Mouse (Mus musculus): ENCODE data around the gene Hs1bp3.

The Hs1bp3 gene

DNA sequence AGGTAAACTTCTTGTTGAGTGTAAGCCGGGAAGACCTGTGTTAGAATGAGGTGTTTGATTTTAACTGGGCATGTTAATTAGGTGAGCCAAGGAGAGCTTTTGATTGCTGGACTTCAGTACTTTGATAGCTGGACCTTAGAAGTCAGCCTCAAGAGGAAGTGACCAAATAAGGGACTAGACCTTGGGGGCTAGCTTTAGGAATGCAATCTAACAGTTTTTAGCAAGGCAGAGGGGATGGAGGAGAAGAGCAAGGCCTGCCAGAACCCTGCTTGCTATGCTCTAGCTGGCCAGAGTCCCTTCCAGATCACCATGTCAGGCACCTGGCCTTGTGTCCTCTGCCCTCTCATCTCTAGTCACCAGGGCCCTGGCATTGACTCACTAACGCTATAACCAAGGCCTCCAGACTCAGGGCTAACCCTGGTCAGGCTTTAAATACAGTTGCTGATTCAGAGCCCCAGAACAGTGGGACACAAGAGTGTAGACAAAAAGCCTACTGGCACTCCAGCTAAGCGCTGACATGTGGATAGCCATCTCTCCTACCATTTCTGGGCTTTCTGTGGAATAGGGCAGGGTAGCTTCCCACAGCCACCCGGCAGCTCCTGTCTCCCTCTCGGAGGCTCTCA lies 45.2 kb downstream of the Hs1bp3 start:
- intact Hi-C loops (cut with DNase I): loop anchor here (5.0 kb wide), 1 partner anchor 79 kb away; no protein-coding TSS in a partner anchor

DNA sequence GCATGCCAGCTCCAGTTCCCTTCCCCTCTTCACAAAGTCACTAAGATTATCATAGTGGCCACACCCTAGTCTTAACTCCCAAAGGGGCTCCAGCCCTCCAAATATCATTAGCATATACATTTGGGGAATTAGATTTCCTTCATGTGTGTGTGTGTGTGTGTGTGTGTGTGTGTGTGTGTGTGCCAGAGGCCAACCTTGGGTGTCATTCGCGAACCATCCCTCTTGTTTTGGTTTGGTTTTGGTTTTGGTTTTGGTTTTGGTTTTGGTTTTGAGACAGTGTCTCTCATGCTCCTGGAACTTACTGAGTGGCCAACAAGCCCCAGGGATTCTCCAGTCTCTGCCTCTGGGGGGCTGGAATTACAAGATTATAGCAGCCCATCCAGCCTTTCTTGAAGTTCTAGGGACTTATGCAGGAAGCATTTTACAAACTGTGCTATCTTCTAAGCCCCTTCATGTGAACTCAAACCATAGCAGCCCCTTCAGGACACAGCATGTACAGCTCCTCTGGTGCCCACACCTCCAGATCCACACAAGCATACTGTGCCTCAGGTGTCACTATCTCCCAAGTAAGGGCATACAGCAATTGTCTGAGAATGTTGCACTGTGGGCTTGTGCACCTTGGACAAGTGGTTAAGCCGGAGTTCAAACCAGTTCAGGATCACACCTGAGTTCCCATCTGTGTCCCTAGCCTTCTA lies 46.3 kb downstream of the Hs1bp3 start:
- intact Hi-C loops (cut with DNase I): loop anchor here (5.0 kb wide), 1 partner anchor 78 kb away; no protein-coding TSS in a partner anchor

DNA sequence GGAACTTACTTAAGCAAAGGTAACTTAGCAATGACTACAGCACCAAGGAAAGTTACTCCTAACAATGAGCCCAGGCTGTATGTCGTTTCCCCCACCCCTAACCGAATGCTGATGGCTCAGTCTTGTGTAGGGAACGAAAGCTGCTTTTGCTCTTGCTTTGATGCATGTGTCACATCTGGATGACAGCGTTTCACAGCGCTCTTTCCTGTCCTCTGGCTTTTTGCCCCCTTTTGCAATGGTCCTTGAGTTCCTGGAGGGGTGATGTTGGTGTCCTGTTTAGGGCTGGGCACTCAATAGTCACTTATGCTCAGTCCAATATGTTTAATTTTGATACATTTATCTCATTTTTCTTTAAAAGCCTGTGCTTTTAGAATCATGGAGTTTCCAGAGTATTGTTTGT lies 48.6 kb downstream of the Hs1bp3 start:
- intact Hi-C loops (cut with DNase I): no loop called here

DNA sequence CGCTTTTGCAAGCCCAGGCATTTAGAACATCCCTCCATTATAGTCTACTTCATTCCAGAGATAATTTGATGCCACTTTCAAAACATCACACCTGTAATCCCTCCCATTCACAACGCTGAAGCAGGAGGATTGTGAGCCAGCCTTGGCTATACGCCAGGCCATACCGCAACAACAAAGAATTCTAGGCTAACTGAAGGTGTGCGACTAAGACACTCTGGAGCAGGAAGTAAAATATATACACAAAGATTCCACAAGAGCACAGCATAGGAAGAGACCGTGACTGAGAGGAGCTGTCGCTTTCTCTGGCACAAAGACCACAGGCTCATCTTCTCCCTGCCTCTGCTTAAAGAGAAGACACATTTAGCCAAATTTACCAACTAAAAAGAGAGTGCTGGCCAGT lies 49.2 kb downstream of the Hs1bp3 start:
- intact Hi-C loops (cut with DNase I): no loop called here

DNA sequence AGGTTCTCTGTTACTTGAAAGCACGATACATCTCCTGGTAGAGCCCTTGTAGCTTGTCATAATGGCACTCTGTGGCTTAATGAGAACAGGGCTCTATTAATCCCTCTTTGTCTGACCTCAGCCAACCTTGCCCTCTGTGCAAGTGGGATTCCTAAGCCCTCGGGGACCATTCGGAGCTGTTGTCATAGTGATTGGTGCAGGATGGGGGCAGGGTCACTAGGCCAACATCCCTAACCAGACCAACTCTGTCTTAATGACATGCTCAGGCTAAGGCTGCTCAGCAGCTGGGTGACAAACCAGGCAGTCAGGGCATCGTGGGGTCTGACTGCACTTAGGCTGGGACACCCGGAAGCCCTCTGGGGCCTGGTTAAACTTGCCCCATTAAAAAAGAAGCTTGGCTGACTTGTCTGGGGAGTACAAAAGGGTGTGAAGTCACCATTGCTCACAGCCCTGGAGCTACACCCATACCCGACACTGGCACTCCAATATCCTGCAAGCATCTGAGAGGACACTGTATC lies 51.1 kb downstream of the Hs1bp3 start:
- intact Hi-C loops (cut with DNase I): no loop called here

DNA sequence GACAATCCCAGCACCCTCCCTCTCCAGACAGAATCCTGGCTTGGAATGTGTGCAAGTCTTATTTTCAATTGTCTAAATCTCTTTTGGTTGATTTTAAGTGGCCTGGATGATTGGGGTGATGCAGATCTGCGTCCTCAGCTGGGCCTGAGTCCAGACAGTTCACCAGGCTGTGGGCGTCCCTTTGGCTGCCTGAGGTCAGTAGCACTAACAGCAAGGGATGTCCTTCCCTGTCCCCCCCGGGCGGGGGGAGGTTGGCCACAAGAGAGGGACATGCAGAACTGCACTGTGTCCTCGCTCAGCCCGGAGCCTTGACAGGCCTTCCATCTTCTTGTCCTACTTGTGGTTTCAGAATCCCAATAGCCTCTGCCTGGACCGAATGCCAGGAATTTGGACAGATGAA lies 52.1 kb downstream of the Hs1bp3 start:
- intact Hi-C loops (cut with DNase I): no loop called here

DNA sequence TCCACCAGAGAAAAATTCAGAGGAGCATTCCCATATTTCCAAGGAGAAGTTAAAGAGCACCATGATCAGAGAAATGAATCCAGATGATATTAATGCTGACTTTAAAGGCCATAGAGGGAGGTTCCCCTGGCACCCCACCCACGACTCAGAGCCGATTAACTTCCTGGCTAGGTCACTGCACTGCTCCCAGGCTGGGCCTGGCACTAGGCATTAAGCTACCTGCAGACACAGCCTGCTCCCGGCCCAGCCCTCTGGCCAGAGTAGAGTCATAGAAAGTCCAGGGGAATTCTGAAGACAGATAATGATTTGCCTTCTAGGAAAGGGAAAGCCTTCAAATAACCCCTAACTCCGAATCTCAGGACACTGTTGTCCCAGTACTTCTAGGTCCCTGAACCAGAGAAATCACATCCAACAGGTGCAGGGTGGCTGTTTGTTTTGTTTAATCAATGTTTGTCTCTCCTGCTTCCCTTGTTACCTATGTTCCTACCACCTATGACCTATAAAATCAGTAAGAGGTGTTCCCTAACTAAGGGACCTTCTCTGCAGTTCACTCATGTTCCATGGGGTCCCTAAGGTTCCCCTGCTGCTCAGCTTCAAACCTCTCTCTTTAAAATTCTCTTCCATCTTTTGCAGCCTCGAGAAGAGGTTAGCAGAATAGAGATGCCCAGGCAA lies 52.8 kb downstream of the Hs1bp3 start:
- intact Hi-C loops (cut with DNase I): no loop called here

GRCm38 (mm10) chr12:8366688-8367087 lies 53.5 kb downstream of the Hs1bp3 start:
- intact Hi-C loops (cut with DNase I): no loop called here

- intact Hi-C loops (cut with DNase I): no loop called here
Measured at GRCm38 (mm10) chr12:8371746-8372510, 58.7 kb downstream of the Hs1bp3 start.

DNA sequence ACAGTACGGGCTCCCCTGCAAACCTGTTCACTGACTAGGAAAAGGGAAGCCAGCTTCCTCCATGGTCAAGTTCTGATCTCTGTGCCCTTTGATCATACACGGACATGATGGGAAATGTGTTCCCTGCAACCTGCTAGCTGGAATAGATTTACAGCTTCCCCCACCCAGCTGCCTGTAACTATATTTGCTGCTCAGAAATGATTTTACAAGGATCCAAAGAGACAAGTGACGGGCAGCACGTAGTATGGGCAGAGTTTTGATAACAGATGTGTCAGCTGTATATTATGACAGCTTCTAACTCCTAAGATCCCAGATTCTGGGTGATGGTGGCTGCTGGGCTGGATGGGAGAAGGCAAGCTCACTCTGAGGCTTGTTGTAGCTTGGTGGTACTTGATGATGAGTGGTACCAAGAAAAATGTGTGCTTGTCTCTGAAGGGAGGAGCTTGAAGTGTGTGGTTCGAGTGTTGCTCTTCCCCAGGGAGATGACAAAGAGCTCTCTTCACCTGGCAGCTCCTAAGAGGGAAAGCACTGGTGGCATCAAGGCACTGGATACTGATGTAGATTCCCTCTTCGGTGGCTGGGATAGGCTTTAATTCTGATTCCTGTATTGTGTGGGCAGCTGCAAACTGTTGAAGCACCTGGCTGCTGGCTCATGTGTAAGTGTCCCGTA lies 59.4 kb downstream of the Hs1bp3 start:
- intact Hi-C loops (cut with DNase I): no loop called here

DNA sequence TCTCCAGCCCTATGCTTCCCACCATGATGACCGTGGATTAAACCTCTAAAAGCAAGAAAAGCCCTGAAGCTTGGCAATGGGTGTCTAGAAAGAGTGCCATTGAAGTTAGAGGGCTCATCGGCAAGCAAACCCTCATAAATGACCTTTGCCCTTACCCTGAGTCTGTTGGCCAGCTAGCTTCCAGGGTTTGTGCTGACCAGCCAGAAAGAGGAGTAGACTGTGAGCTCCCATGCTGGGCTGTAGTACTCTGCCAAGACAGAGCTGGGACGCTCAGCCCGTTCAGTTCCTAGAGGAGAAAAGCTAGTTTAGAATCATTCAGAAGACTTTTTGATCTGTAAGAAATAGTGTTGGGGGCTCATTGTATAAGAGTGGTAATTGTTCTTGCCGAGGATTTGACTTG lies 60.5 kb downstream of the Hs1bp3 start:
- intact Hi-C loops (cut with DNase I): no loop called here

DNA sequence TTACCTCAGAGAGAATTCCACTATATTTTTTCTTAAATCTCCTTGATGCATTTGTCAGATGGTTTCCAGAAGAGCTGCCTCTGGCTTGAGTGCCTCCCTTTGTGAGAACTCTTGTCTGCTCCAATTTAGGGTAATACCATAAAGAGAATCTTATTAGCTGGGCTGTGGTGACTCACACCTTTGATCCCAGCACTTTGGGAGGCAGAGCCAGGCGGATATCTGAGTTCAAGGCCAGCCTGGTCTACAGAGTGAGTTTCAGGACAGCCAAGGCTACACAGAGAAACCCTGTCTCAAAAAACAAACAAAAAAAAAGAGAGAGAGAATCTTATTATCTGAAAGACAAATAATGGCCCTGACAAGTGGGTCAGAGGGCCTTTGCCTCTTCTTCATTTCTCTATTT lies 63.9 kb downstream of the Hs1bp3 start:
- intact Hi-C loops (cut with DNase I): no loop called here

DNA sequence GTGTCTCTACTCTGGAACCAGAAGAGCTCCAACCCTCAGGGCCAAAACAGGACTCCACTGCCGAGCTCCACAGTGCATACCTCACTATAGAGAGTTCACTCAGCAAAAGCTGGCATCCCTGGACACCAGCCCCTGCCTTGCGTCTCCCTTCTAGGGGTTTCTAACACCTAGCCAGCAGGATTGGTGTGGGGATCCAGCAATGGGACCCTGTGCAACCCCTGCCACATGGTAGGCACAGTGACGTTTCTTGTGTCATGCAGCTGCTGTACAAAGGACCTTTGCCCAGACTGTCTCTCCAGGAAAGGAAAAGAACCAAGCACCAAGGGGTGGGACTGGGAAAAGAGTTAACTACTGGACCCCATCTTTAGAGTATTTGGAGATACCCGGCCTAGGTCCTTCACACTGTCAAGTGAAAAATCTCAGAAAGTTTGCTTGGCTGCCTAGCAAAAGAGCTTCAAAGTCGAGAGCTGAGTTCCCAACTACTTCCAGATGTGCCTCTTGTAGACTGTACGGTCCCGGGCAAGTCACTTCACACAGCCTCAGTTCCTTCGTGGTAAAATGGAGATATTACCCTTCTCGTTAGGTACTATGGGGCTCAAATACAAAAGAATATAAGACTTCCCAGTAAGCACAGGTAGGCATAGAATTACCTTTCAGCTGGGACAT lies 64.9 kb downstream of the Hs1bp3 start:
- intact Hi-C loops (cut with DNase I): no loop called here

DNA sequence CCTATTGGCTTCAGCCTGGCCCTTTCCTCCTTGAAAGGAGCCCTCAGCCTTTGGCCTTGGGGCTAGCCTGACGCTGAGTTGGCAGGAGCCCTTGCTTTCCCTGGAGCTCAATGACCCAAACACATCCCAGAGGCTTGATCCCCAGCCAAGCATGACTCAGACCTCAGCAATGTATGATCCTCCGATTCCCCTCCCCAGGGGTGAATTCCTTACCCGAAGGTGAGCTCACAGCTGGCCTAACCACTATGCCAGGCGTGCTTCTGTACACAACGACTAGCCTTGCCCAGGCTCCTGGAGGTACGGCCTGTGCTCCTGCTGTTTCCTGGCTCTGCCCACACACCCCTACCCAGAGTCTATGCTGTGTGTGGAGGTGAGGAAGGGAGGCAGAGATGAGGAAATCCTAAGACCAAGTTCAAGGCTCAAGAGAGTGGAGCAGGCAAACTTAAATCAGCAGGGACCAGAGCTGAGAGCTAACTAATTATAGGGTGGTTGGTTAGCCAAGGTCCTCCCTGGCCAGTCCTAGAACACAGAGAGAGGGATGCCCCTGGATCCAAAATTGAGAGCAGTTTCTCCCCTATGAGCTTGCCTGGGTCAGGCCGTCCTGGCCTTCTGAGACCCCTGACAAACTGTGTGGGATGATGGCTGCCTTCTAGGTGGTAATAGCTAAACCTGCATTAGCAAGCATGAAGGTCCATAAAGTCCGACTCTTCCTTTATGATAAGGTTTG lies 66.7 kb downstream of the Hs1bp3 start:
- intact Hi-C loops (cut with DNase I): no loop called here

- intact Hi-C loops (cut with DNase I): no loop called here
Measured at GRCm38 (mm10) chr12:8380944-8381343, 67.7 kb downstream of the Hs1bp3 start.

DNA sequence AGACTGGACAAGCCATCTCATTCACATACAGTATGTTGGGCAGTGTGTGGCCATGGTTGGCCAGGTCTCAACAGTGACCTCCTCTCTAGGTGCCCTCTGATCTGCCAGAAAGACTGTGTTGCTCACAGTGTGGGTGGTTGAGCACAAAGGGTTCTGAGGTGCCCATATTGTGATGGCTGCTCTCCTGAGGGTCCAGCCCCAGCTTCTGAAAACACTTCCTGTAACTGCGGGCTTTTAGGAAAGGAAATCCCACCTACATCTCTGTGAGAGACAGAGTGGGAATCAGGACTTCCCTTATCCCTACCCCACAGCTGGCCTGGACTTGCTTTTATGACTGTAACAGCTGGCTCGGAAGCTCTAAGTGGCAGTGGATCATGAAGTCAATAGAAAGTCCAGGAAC lies 68.7 kb downstream of the Hs1bp3 start:
- intact Hi-C loops (cut with DNase I): no loop called here

DNA sequence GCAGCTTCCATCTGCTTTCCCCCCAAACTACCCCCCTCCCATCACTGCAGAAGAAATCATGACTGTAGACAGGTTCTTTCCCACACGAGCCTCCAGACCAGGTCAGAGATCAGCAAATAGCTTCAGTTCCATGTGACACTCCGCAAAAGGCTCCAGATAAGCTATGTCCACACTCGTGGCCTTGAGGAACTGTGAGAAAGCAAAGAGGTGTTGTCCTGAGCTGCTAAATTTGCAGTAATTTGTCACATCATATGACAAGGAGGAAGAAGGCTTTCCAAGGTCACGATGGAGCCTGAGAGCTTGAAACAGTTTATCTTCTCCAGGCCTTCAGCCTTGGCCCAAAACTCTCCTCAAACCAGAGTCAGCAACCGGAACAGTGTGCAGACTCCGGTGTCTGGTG lies 70.6 kb downstream of the Hs1bp3 start:
- intact Hi-C loops (cut with DNase I): no loop called here

DNA sequence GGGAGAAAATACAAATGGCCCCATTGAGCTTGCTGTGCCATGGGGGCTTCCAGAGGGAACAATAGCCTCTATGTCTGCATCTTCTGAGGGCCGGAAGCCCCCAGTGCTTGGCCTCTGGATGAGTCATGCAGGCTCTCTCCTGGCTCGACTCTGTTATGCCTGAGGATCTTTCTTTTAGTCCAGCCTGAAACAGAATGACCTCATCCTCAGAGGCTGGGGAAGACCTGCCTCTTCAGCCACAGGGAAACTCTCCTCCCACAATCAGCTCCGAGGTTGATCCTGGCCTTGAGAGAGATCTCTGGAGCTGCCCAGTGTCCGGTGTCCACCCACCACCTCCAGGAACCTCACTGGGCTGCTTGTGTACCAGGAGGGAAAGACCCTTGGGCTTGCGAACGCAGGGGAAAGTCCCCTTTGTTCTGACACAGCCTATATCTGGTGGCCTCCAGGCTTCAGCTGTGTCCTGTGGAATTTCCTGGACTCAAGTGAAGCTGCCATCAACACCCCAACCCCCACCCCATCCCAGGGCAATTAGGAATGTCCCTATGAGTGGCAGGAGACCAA lies 73.3 kb downstream of the Hs1bp3 start:
- intact Hi-C loops (cut with DNase I): no loop called here

GRCm38 (mm10) chr12:8387281-8387680 lies 74.0 kb downstream of the Hs1bp3 start:
- intact Hi-C loops (cut with DNase I): no loop called here
